Mouse (Mus musculus) neural tube, embryonic 12.5 days (tissue): ENCODE measurements around the gene Tctex1d2. TPM values are rescaled to one million over a fixed set of nuclear protein-coding genes. Genes with fewer than 3 reads are reported as not detected.
"Not testable (repeated sequence)": the region's sequence is repeated elsewhere in the genome, so short reads cannot be mapped to it uniquely, and the experiment has no call there.

Experiments used
- ATAC-seq: fragments of 200-750 bp; cut with Nextera tagmentation; 2 replicates; pipeline ENCODE4 v1.8.0; 2017; ENCODE audit warnings: low read depth, mild to moderate bottlenecking, moderate TSS enrichment, moderate library complexity; ENCODE audit not compliant: low FRiP score
- H3K27ac ChIP-seq: fragments of 300-500 bp; sonication (generic); 2 replicates; pipeline ENCODE4 v1.5.1; 2016
- H3K27me3 ChIP-seq: fragments of 300-500 bp; sonication (generic); replicated peaks from 2 replicates; pipeline ENCODE4 v1.6.1; 2016; ENCODE audit warnings: mild to moderate bottlenecking
- H3K36me3 ChIP-seq: fragments of 300-500 bp; sonication (generic); 2 replicates; pipeline ENCODE4 v1.6.1; 2016; ENCODE audit warnings: mild to moderate bottlenecking
- H3K4me1 ChIP-seq: fragments of 300-500 bp; sonication (generic); 2 replicates; pipeline ENCODE4 v1.6.1; 2016
- H3K4me2 ChIP-seq: fragments of 300-500 bp; sonication (generic); replicated peaks from 2 replicates; pipeline ENCODE4 v1.6.1; 2016; ENCODE audit warnings: mild to moderate bottlenecking
- H3K4me3 ChIP-seq: fragments of 300-500 bp; sonication (generic); 2 replicates; pipeline ENCODE4 v1.5.1; 2016
- H3K9ac ChIP-seq: fragments of 300-500 bp; sonication (generic); 2 replicates; pipeline ENCODE4 v1.6.1; 2016; ENCODE audit warnings: mild to moderate bottlenecking
- H3K9me3 ChIP-seq: fragments of 300-500 bp; sonication (generic); 2 replicates; pipeline ENCODE4 v1.6.1; 2016; ENCODE audit warnings: mild to moderate bottlenecking
- WGBS: fragments of 180-500 bp; shearing (Covaris S2); methylation state at CpG from one replicate; pipeline ENCODE4 v1.1.7; 2016; 5-methylcytosine and 5-hydroxymethylcytosine counted together
- polyA plus RNA-seq: library from polyadenylated mRNA; unstranded; fragments of >200 nt; fragmentation: Nextera tagmentation; extraction: Ambion mirVana; gene quantifications from 2 replicates; pipeline ENCODE4 v1.2.1, GENCODE M21; 2016

The Tctex1d2 gene
- polyA plus RNA-seq, 1 experiment from 2014 or later: 29.9 TPM

- WGBS: 60% methylated on average over 6 of the region's 6 CpGs
- Histone ChIP-seq H3K9me3 (no peaks in the 10 kb centered on the region), H3K27me3 (no peaks in the 10 kb centered on the region), H3K4me2 (no peak overlapping the region), H3K4me3 (no peak overlapping the region), H3K27ac (no peak overlapping the region), H3K9ac (no peak overlapping the region), H3K4me1 (peaks cover 12% of the 10 kb centered on the region; the same call in 1 of the 2 replicates), H3K36me3 (no peaks in the 10 kb centered on the region)
- no peak for ATAC-seq
Observed at GRCm38 (mm10) chr16:32434066-32434465, 14.6 kb downstream of the Tctex1d2 start.

GRCm38 (mm10) chr16:32434691-32435090 lies 15.2 kb downstream of the Tctex1d2 start:
- Histone ChIP-seq H3K4me3 (no peak overlapping the region), H3K4me2 (no peak overlapping the region), H3K9ac (no peak overlapping the region), H3K36me3 (0 out of 2 replicates have a peak, but pooled peaks cover under 1% of the 10 kb centered on the region), H3K4me1 (peaks cover 11% of the 10 kb centered on the region; the same call in 1 of the 2 replicates), H3K27ac (no peak overlapping the region), H3K27me3 (no peaks in the 10 kb centered on the region), H3K9me3 (no peaks in the 10 kb centered on the region)
- no peak for ATAC-seq

- Histone ChIP-seq H3K9me3 (no peaks in the 10 kb centered on the region), H3K4me3 (no peak overlapping the region), H3K27me3 (no peaks in the 10 kb centered on the region), H3K9ac (no peak overlapping the region), H3K36me3 (peaks cover 8% of the 10 kb centered on the region; the same call in 1 of the 2 replicates), H3K27ac (no peak overlapping the region), H3K4me1 (peaks cover 6% of the 10 kb centered on the region; the same call in 1 of the 2 replicates), H3K4me2 (no peak overlapping the region)
- no peak for ATAC-seq
- WGBS: 82% methylated on average over 1 of the region's 1 CpGs
Observed at GRCm38 (mm10) chr16:32436657-32437056, 17.2 kb downstream of the Tctex1d2 start.

- H3K9ac ChIP-seq: no peak overlapping the region
- ATAC-seq: no peak
- H3K27ac ChIP-seq: no peak overlapping the region
- no peaks in the 10 kb centered on the region for H3K4me1 ChIP-seq
- H3K4me3 ChIP-seq: no peak overlapping the region
- H3K4me2 ChIP-seq: no peak overlapping the region
- H3K27me3 ChIP-seq: no peaks in the 10 kb centered on the region
- H3K36me3 ChIP-seq: peaks cover 8% of the 10 kb centered on the region; the same call in 1 of the 2 replicates
- WGBS: 98% methylated on average over 1 of the region's 1 CpGs
- H3K9me3 ChIP-seq: no peaks in the 10 kb centered on the region
Observed at GRCm38 (mm10) chr16:32437266-32437665, 17.8 kb downstream of the Tctex1d2 start.

- Histone ChIP-seq H3K4me2 (no peak overlapping the region), H3K27me3 (no peaks in the 10 kb centered on the region), H3K4me3 (no peak overlapping the region), H3K9me3 (no peaks in the 10 kb centered on the region), H3K4me1 (no peaks in the 10 kb centered on the region), H3K36me3 (peaks cover 8% of the 10 kb centered on the region; the same call in 1 of the 2 replicates), H3K9ac (no peak overlapping the region), H3K27ac (no peak overlapping the region)
- ATAC-seq: no peak
- whole genome bisulfite sequencing: 95% methylated on average over 3 of the region's 3 CpGs
Observed at GRCm38 (mm10) chr16:32441432-32441831, 21.9 kb downstream of the Tctex1d2 start.

GRCm38 (mm10) chr16:32444615-32445014 lies 25.1 kb downstream of the Tctex1d2 start:
- not testable (repeated sequence) for ATAC-seq, H3K9ac ChIP-seq, H3K27ac ChIP-seq, H3K36me3 ChIP-seq, H3K4me3 ChIP-seq, H3K4me2 ChIP-seq, H3K4me1 ChIP-seq, H3K9me3 ChIP-seq, H3K27me3 ChIP-seq
- WGBS: 93% methylated on average over 3 of the region's 3 CpGs

- Histone ChIP-seq H3K27me3 (no peaks in the 10 kb centered on the region), H3K4me1 (no peaks in the 10 kb centered on the region), H3K4me2 (no peak overlapping the region), H3K9ac (no peak overlapping the region), H3K4me3 (no peak overlapping the region), H3K36me3 (peaks cover under 1% of the 10 kb centered on the region; the same call in 1 of the 2 replicates), H3K27ac (no peak overlapping the region), H3K9me3 (no peaks in the 10 kb centered on the region)
- WGBS: 89% methylated on average over 1 of the region's 1 CpGs
- ATAC-seq: no peak
Observed at GRCm38 (mm10) chr16:32445558-32445957, 26.1 kb downstream of the Tctex1d2 start.

GRCm38 (mm10) chr16:32446563-32447138 lies 27.1 kb downstream of the Tctex1d2 start:
- H3K9ac ChIP-seq: no peak overlapping the region
- H3K27ac ChIP-seq: no peak overlapping the region
- no peaks in the 10 kb centered on the region for H3K27me3 ChIP-seq
- ATAC-seq: no peak
- H3K36me3 ChIP-seq: no peaks in the 10 kb centered on the region
- H3K4me1 ChIP-seq: no peaks in the 10 kb centered on the region
- no peak overlapping the region for H3K4me2 ChIP-seq
- 88% methylated on average over 2 of the region's 2 CpGs for WGBS
- H3K4me3 ChIP-seq: no peak overlapping the region
- no peaks in the 10 kb centered on the region for H3K9me3 ChIP-seq

- WGBS: 96% methylated on average over 3 of the region's 3 CpGs
Observed at GRCm38 (mm10) chr16:32449665-32450064, 30.2 kb downstream of the Tctex1d2 start.

GRCm38 (mm10) chr16:32450133-32450532 lies 30.6 kb downstream of the Tctex1d2 start:
- no peak for ATAC-seq

More at GRCm38 (mm10) chr16:32449665-32450064, 30.2 kb downstream of the Tctex1d2 start:
- Histone ChIP-seq H3K4me3 (no peak overlapping the region), H3K4me1 (no peaks in the 10 kb centered on the region), H3K27ac (no peak overlapping the region), H3K9me3 (no peaks in the 10 kb centered on the region), H3K9ac (no peak overlapping the region), H3K27me3 (no peaks in the 10 kb centered on the region), H3K36me3 (peaks cover 12% of the 10 kb centered on the region), H3K4me2 (no peak overlapping the region)
- no peak for ATAC-seq

GRCm38 (mm10) chr16:32453102-32453501 lies 33.6 kb downstream of the Tctex1d2 start:
- H3K4me2 ChIP-seq: no peak overlapping the region
- H3K4me1 ChIP-seq: no peaks in the 10 kb centered on the region
- no peak overlapping the region for H3K4me3 ChIP-seq
- peaks cover 29% of the 10 kb centered on the region for H3K36me3 ChIP-seq
- no peak for ATAC-seq
- H3K9ac ChIP-seq: no peak overlapping the region
- WGBS: 95% methylated on average over 8 of the region's 8 CpGs
- H3K27me3 ChIP-seq: no peaks in the 10 kb centered on the region
- no peak overlapping the region for H3K27ac ChIP-seq
- no peaks in the 10 kb centered on the region for H3K9me3 ChIP-seq

More at GRCm38 (mm10) chr16:32450133-32450532, 30.6 kb downstream of the Tctex1d2 start:
- H3K36me3 ChIP-seq: peaks cover 13% of the 10 kb centered on the region
- H3K4me1 ChIP-seq: no peaks in the 10 kb centered on the region
- WGBS: 97% methylated on average over 2 of the region's 2 CpGs
- no peak overlapping the region for H3K4me3 ChIP-seq
- H3K27ac ChIP-seq: no peak overlapping the region
- no peak overlapping the region for H3K9ac ChIP-seq
- H3K27me3 ChIP-seq: no peaks in the 10 kb centered on the region
- H3K9me3 ChIP-seq: no peaks in the 10 kb centered on the region
- H3K4me2 ChIP-seq: no peak overlapping the region

- no peak for ATAC-seq
- H3K27ac ChIP-seq: no peak overlapping the region
- no peak overlapping the region for H3K9ac ChIP-seq
- no peaks in the 10 kb centered on the region for H3K9me3 ChIP-seq
- H3K27me3 ChIP-seq: no peaks in the 10 kb centered on the region
- H3K36me3 ChIP-seq: peaks cover 29% of the 10 kb centered on the region
- H3K4me3 ChIP-seq: no peak overlapping the region
- 82% methylated on average over 5 of the region's 5 CpGs for WGBS
- no peaks in the 10 kb centered on the region for H3K4me1 ChIP-seq
- H3K4me2 ChIP-seq: no peak overlapping the region
Observed at GRCm38 (mm10) chr16:32454646-32455045, 35.1 kb downstream of the Tctex1d2 start.

- Histone ChIP-seq H3K36me3 (peaks cover 29% of the 10 kb centered on the region), H3K4me3 (no peak overlapping the region), H3K27ac (no peak overlapping the region), H3K9me3 (no peaks in the 10 kb centered on the region), H3K27me3 (no peaks in the 10 kb centered on the region), H3K9ac (no peak overlapping the region), H3K4me1 (no peaks in the 10 kb centered on the region), H3K4me2 (no peak overlapping the region)
- ATAC-seq: no peak
Observed at GRCm38 (mm10) chr16:32456086-32456485, 36.6 kb downstream of the Tctex1d2 start.
